Mouse (Mus musculus) hindbrain, postnatal 0 days (tissue): ENCODE measurements at regions not wholly inside any gene's neighbourhood (a gene's known extent, or its start where the extent isn't known, plus 50 kb on each side); places are given as distances from the start of the nearest gene placed in this dataset.

Experiments
- ATAC-seq: fragments of 200-750 bp; cut with Nextera tagmentation; 2 replicates; pipeline ENCODE4 v1.8.0; 2017; ENCODE audit warnings: mild to moderate bottlenecking, moderate TSS enrichment, moderate library complexity
- DNase-seq: peaks from one replicate; pipeline ENCODE4 v3.0.0-alpha.2; 2015; ENCODE audit warnings: low spot score
- H3K27ac ChIP-seq: fragments of 300-500 bp; sonication (generic); 2 replicates; pipeline ENCODE4 v1.5.1; 2014; ENCODE audit warnings: mild to moderate bottlenecking
- H3K27me3 ChIP-seq: fragments of 300-500 bp; sonication (generic); 2 replicates; pipeline ENCODE4 v1.6.1; 2014; ENCODE audit warnings: low read length, mixed read lengths; ENCODE audit not compliant: insufficient read depth
- H3K36me3 ChIP-seq: fragments of 300-500 bp; sonication (generic); 2 replicates; pipeline ENCODE4 v1.6.1; 2014; ENCODE audit warnings: low read length, mixed read lengths; ENCODE audit not compliant: insufficient read depth
- H3K4me1 ChIP-seq: fragments of 300-500 bp; sonication (generic); 2 replicates; pipeline ENCODE4 v1.6.1; 2014; ENCODE audit warnings: antibody characterized with exemption, low read length, mixed read lengths; ENCODE audit not compliant: insufficient read depth
- H3K4me2 ChIP-seq: fragments of 300-500 bp; sonication (generic); 2 replicates; pipeline ENCODE4 v1.6.1; 2014; ENCODE audit warnings: low read depth, mild to moderate bottlenecking, low read length, moderate library complexity, mixed read lengths
- H3K4me3 ChIP-seq: fragments of 300-500 bp; sonication (generic); 2 replicates; pipeline ENCODE4 v1.5.1; 2014; ENCODE audit warnings: low read length
- H3K9ac ChIP-seq: fragments of 300-500 bp; sonication (generic); replicated peaks from 2 replicates; pipeline ENCODE4 v1.6.1; 2014; ENCODE audit warnings: mild to moderate bottlenecking, low read length, moderate library complexity, mixed read lengths
- H3K9me3 ChIP-seq: fragments of 300-500 bp; sonication (generic); 2 replicates; pipeline ENCODE4 v1.6.1; 2016; ENCODE audit warnings: low read length, mixed read lengths
- CTCF ChIP-seq: IDR thresholded peaks from 2 replicates; pipeline ENCODE4 v1.5.1; 2016; ENCODE audit warnings: antibody characterized with exemption, control low read depth, low read depth
- WGBS: fragments of 180-500 bp; shearing (Covaris S2); extraction: QIAGEN DNeasy Blood & Tissue Kit; methylation state at CpG from one replicate; pipeline ENCODE4 v1.1.7; 2014; 5-methylcytosine and 5-hydroxymethylcytosine counted together

- Histone ChIP-seq H3K4me2 (no peak overlapping the region), H3K27ac (no peak overlapping the region), H3K9ac (no peak overlapping the region), H3K36me3 (no peaks in the 10 kb centered on the region), H3K4me3 (no peak overlapping the region), H3K9me3 (no peaks in the 10 kb centered on the region), H3K4me1 (no peaks in the 10 kb centered on the region), H3K27me3 (no peaks in the 10 kb centered on the region)
- DNase-seq (no peak), ATAC-seq (no peak)
- 73% methylated on average over 5 of the region's 5 CpGs for WGBS
- TF ChIP-seq CTCF: no peak
These were observed 162.7 kb upstream of the Zfp637 start for GRCm38 (mm10) chr6:117678276-117678675.

GRCm38 (mm10) chr6:117678877-117679276, 162.1 kb upstream of the Zfp637 start:
- H3K4me3 ChIP-seq: no peak overlapping the region
- no peak overlapping the region for H3K4me2 ChIP-seq
- no peaks in the 10 kb centered on the region for H3K36me3 ChIP-seq
- H3K27me3 ChIP-seq: no peaks in the 10 kb centered on the region
- TF ChIP-seq CTCF: no peak
- H3K27ac ChIP-seq: no peak overlapping the region
- WGBS: 82% methylated on average over 4 of the region's 4 CpGs
- ATAC-seq (no peak), DNase-seq (no peak)
- H3K9me3 ChIP-seq: no peaks in the 10 kb centered on the region
- H3K4me1 ChIP-seq: no peaks in the 10 kb centered on the region
- no peak overlapping the region for H3K9ac ChIP-seq

- no peak overlapping the region for H3K4me2 ChIP-seq
- 82% methylated on average over 9 of the region's 9 CpGs for whole genome bisulfite sequencing
- DNase-seq (no peak), ATAC-seq (no peak)
- H3K4me1 ChIP-seq: no peaks in the 10 kb centered on the region
- H3K36me3 ChIP-seq: no peaks in the 10 kb centered on the region
- no peak overlapping the region for H3K27ac ChIP-seq
- TF ChIP-seq CTCF: no peak
- no peak overlapping the region for H3K9ac ChIP-seq
- no peak overlapping the region for H3K4me3 ChIP-seq
- H3K9me3 ChIP-seq: no peaks in the 10 kb centered on the region
- H3K27me3 ChIP-seq: no peaks in the 10 kb centered on the region
These were observed 154.8 kb upstream of the Zfp637 start for GRCm38 (mm10) chr6:117686212-117686611.

- no peaks in the 10 kb centered on the region for H3K36me3 ChIP-seq
- 73% methylated on average over 2 of the region's 2 CpGs for WGBS
- H3K9ac ChIP-seq: no peak overlapping the region
- no peak overlapping the region for H3K4me3 ChIP-seq
- no peaks in the 10 kb centered on the region for H3K9me3 ChIP-seq
- DNase-seq (no peak), ATAC-seq (no peak)
- H3K4me1 ChIP-seq: no peaks in the 10 kb centered on the region
- H3K27me3 ChIP-seq: no peaks in the 10 kb centered on the region
- H3K4me2 ChIP-seq: no peak overlapping the region
- no peak overlapping the region for H3K27ac ChIP-seq
- TF ChIP-seq CTCF: peak; percentile 54
These were observed 153.9 kb upstream of the Zfp637 start for GRCm38 (mm10) chr6:117687045-117687444.

GRCm38 (mm10) chr6:117688664-117689178, 152.3 kb upstream of the Zfp637 start:
- no peak for ATAC-seq
- no peaks in the 10 kb centered on the region for H3K27me3 ChIP-seq
- DNase-seq: peak; percentile 36
- no peak overlapping the region for H3K27ac ChIP-seq
- H3K4me2 ChIP-seq: no peak overlapping the region
- H3K4me1 ChIP-seq: no peaks in the 10 kb centered on the region
- H3K9ac ChIP-seq: no peak overlapping the region
- WGBS: 62% methylated on average over 8 of the region's 8 CpGs
- H3K9me3 ChIP-seq: no peaks in the 10 kb centered on the region
- no peak overlapping the region for H3K4me3 ChIP-seq
- H3K36me3 ChIP-seq: no peaks in the 10 kb centered on the region
- TF ChIP-seq CTCF: no peak

- Histone ChIP-seq H3K27me3 (no peaks in the 10 kb centered on the region), H3K9ac (no peak overlapping the region), H3K4me1 (no peaks in the 10 kb centered on the region), H3K27ac (no peak overlapping the region), H3K4me3 (no peak overlapping the region), H3K4me2 (no peak overlapping the region), H3K9me3 (no peaks in the 10 kb centered on the region), H3K36me3 (no peaks in the 10 kb centered on the region)
- ATAC-seq (peak; percentile 38; the same call in 1 of the 2 replicates), DNase-seq (peak; percentile 46)
- WGBS: 56% methylated on average over 5 of the region's 5 CpGs
- no peak for TF ChIP-seq CTCF
These were observed 140.7 kb upstream of the Zfp637 start for GRCm38 (mm10) chr6:117700286-117700685.

- no peaks in the 10 kb centered on the region for H3K4me1 ChIP-seq
- H3K4me2 ChIP-seq: no peak overlapping the region
- no peak overlapping the region for H3K4me3 ChIP-seq
- H3K27ac ChIP-seq: no peak overlapping the region
- DNase-seq: no peak
- no peak overlapping the region for H3K9ac ChIP-seq
- no peak for TF ChIP-seq CTCF
- no peak for ATAC-seq
- 77% methylated on average over 5 of the region's 5 CpGs for WGBS
- H3K27me3 ChIP-seq: no peaks in the 10 kb centered on the region
- H3K9me3 ChIP-seq: no peaks in the 10 kb centered on the region
- H3K36me3 ChIP-seq: no peaks in the 10 kb centered on the region
These were observed 139.4 kb upstream of the Zfp637 start for GRCm38 (mm10) chr6:117701547-117701946.
